Mouse (Mus musculus) heart, postnatal 36 days (tissue): ENCODE data around the gene Olfr157. TPM values are rescaled to one million over a fixed set of nuclear protein-coding genes. Genes with fewer than 3 reads are reported as not detected.
"Not testable (repeated sequence)": the region's sequence is repeated elsewhere in the genome, so short reads cannot be mapped to it uniquely, and the experiment has no call there.

Source experiments
- DNase-seq, 2 experiments: peaks; one replicate each; pipeline ENCODE4 v3.0.0; 2021 to 2022
- intact Hi-C: fragments of 180-260 bp; cut with DNase I; formaldehyde crosslinking; loops from one replicate; pipeline ENCODE4 v1.15.1; 2025
- total RNA-seq, 2 experiments: library from RNA; stranded (reverse); gene quantifications; 2 replicates each; pipeline ENCODE4 v1.2.3; 2021

Olfr157 gene
- total RNA-seq, 2 experiments from 2014 or later = not detected

GRCm38 (mm10) chr4:43822896-43823550 is 17.0 kb downstream of the Olfr157 start:
- intact Hi-C loops = no loop called here
- DNase-seq = no peak

DNA sequence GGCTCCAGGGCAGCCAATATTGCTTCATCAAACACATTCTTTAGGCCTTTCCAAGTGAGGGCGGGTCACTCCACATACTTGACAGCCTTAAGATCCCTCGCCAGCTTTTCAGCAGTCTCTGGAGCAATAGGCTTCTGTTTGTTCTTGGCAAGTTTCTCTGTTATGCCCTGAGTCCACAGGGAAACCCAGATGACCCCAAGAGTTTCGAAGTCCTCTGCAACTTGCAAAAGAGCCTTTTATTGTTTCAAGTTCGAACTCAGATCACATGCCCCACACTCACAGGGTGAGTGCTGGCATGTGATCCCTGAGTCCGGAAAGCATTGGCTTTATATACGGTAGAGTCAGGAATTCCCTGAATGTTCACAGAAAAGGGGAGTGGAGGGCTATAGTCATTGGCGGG is 41.1 kb downstream of the Olfr157 start:
- no peak for DNase-seq
- intact Hi-C loops = no loop called here

DNA sequence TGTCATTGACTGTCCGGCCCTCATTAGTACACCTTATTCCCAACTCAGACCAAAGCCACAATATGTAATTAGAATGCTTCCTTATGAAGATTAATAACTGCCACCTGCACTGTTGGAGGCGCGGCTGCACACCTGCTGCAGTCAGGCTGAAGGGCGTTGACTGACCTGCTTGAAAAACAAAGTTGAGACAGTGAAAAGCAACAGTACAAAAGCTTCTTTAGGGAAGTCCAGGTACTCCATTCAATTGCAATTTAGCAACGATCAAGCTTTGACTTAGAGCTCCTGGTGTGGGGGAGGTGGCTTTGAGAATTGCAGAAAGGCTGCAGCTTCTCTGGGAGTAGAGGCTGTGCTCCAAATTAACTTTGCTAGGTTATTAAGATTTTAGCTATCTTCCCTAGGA is 44.2 kb downstream of the Olfr157 start:
- DNase-seq, intact Hi-C loops: not testable (repeated sequence)

GRCm38 (mm10) chr4:43795296-43795695 is 44.7 kb downstream of the Olfr157 start:
- intact Hi-C loops = no loop called here
- no peak for DNase-seq

Other genes with a start within 250 kb of the Olfr157 start
- 10 to 100 TPM; 44.2 to 46.5 TPM for gene Npr2, start 208.3 kb downstream of the Olfr157 start, total RNA-seq
- not detected for gene Spag8, start 186.6 kb downstream of the Olfr157 start, total RNA-seq
- 100 to 1,000 TPM; 131 to 152 TPM for gene Hint2, start 183.7 kb downstream of the Olfr157 start, total RNA-seq
- 10 to 100 TPM; 17.8 to 20.3 TPM for gene Tmem8b, start 171.2 kb downstream of the Olfr157 start, total RNA-seq
- gene Fam221b, start 171.1 kb downstream of the Olfr157 start, total RNA-seq = under 1 TPM; 0.24 to 0.31 TPM
- not detected for gene Olfr70, start 139.4 kb downstream of the Olfr157 start, total RNA-seq
- not detected for gene Olfr71, start 129.9 kb downstream of the Olfr157 start, total RNA-seq
- 1 to 10 TPM; 4.2 to 4.7 TPM for gene Hrct1, start 113.0 kb downstream of the Olfr157 start, total RNA-seq
- 1 to 10 TPM; 4.3 to 6.4 TPM for gene Spaar, start 110.2 kb downstream of the Olfr157 start, total RNA-seq
- gene Olfr159, start 69.2 kb downstream of the Olfr157 start, total RNA-seq = not detected
- not detected for gene Olfr156, start 16.3 kb downstream of the Olfr157 start, total RNA-seq
- not detected for gene Olfr155, start 11.4 kb upstream of the Olfr157 start, total RNA-seq
- gene Reck, start 35.3 kb upstream of the Olfr157 start, total RNA-seq = 1 to 10 TPM; 6.3 to 7.4 TPM
- gene Glipr2, start 117.2 kb upstream of the Olfr157 start, total RNA-seq = 1 to 10 TPM; 2.5 to 3.8 TPM
- under 1 TPM in 1 of 2 experiments, not detected in 1; 0.14 TPM for gene Ccin, start 143.3 kb upstream of the Olfr157 start, total RNA-seq
- 10 to 100 TPM; 81.1 to 85.3 TPM for gene Clta, start 164.3 kb upstream of the Olfr157 start, total RNA-seq
- 10 to 100 TPM; 23.1 to 28.6 TPM for gene Gne, start 244.0 kb upstream of the Olfr157 start, total RNA-seq